24 mouse cellular contexts compared by ENCODE assay signal in genomic region chr9:120438350-120438749, GRCm38 (mm10). TPM values are rescaled to one million over a fixed set of nuclear protein-coding genes. Genes with fewer than 3 reads are reported as not detected.
A peak's percentile ranks its signal among the peaks of the same experiment; 100 is the strongest.
DNase-seq lines count a peak whose midpoint lies in the region; ATAC-seq and TF ChIP-seq lines count a peak whose summit lies in the region.
"Had no signal": no experiment of that assay in that cellular context is flagged by ENCODE, and none has a peak within 500 bp of the region (broad histone marks: within the 10 kb centered on the region; RNA-seq: fewer than 3 reads in every experiment).

No protein-coding gene starts in this region.

- ATAC-seq in forebrain, embryonic 12.5 days (ENCODE audit: low FRiP score): no peak
- no peak for ATAC-seq in forebrain, embryonic 13.5 days
- ATAC-seq in liver, embryonic 14.5 days (ENCODE audit: insufficient read depth): no peak
- no peak for ATAC-seq in forebrain, postnatal 0 days
- ATAC-seq: activated CD4-positive, CD25-positive, alpha-beta regulatory T cell, adult 4 months; CD4-positive, CD25-positive, alpha-beta regulatory T cell, adult 4 months; lung, postnatal 0 days; Patski had no signal

- DNase-seq in liver, embryonic 14.5 days (ENCODE audit: low read depth in 3 of 3, low spot score in 3 of 3): no peak
- DNase-seq in liver (no peak), MEL (ENCODE audit: low read depth, low spot score) (peak; percentile 12)
- DNase-seq in forebrain, postnatal 0 days: no peak
- DNase-seq in layer of hippocampus, postnatal 25 days (ENCODE audit: extremely low spot score in 1 of 2, low spot score in 1 of 2): no peak
- DNase-seq: adrenal gland, adult 8-10 months; cerebellum, adult 18-20 months; cerebellum, postnatal 25 days; heart, postnatal 4 days; kidney, adult 11 months; kidney, postnatal 4 days; liver, embryonic 13.5 days had no signal

- no peaks in the 10 kb centered on the region for H3K36me3 ChIP-seq in forebrain, embryonic 12.5 days (replicated peaks)
- no peaks in the 10 kb centered on the region for H3K36me3 ChIP-seq in forebrain, embryonic 13.5 days (ENCODE audit: poor library complexity, severe bottlenecking)
- no peaks in the 10 kb centered on the region for H3K36me3 ChIP-seq in liver, embryonic 14.5 days (replicated peaks; ENCODE audit: control insufficient read depth, insufficient read depth, low read depth)
- H3K36me3 ChIP-seq in MEL (ENCODE audit: control insufficient read depth in 1 of 2, insufficient read depth in 2 of 2, low read length in 2 of 2): no peaks in the 10 kb centered on the region
- no peaks in the 10 kb centered on the region for H3K36me3 ChIP-seq in forebrain, postnatal 0 days (ENCODE audit: insufficient read depth)
- H3K36me3 ChIP-seq: embryonic facial prominence, embryonic 12.5 days; heart, embryonic 15.5 days; limb, embryonic 12.5 days; liver, embryonic 13.5 days; midbrain, embryonic 12.5 days had no signal

- H3K79me2 ChIP-seq in MEL (ENCODE audit: control insufficient read depth, insufficient read depth, low read length, poor library complexity): no peaks in the 10 kb centered on the region

- peaks cover 20% of the 10 kb centered on the region for H3K4me1 ChIP-seq in forebrain, embryonic 12.5 days
- H3K4me1 ChIP-seq in forebrain, embryonic 13.5 days: peaks cover 27% of the 10 kb centered on the region
- H3K4me1 ChIP-seq in liver, embryonic 14.5 days (replicated peaks; ENCODE audit: control insufficient read depth in 2 of 2, insufficient read depth in 2 of 2, low read length in 1 of 2): no peaks in the 10 kb centered on the region
- no peaks in the 10 kb centered on the region for H3K4me1 ChIP-seq in MEL (ENCODE audit: control insufficient read depth in 1 of 2, insufficient read depth in 2 of 2, low read length in 2 of 2)
- no peaks in the 10 kb centered on the region for H3K4me1 ChIP-seq in forebrain, postnatal 0 days (ENCODE audit: insufficient read depth)
- H3K4me1 ChIP-seq: embryonic facial prominence, embryonic 12.5 days; heart, embryonic 15.5 days; limb, embryonic 12.5 days; liver, embryonic 13.5 days had no signal

- TF ChIP-seq CTCF in liver, embryonic 14.5 days (IDR thresholded peaks at IDR 0.05; ENCODE audit: low read depth): peak; percentile 25; the same call in 1 of the 2 replicates
- TF ChIP-seq CTCF in MEL (IDR thresholded peaks at IDR 0.05 in 2 of 3, conservative IDR thresholded peaks at IDR 0.05 in 1 of 3; ENCODE audit: control insufficient read depth in 1 of 3, insufficient read depth in 1 of 3, low read depth in 2 of 3, low read length in 3 of 3, poor library complexity in 1 of 3, severe bottlenecking in 1 of 3): peak; percentile 11 to 18 (median 15); a peak in 2 of 6 replicates
- TF ChIP-seq CTCF in forebrain, postnatal 0 days (IDR thresholded peaks at IDR 0.05; ENCODE audit: low read depth): peak; percentile 41

- WGBS in forebrain, embryonic 12.5 days: 100% methylated on average over 1 of the region's 1 CpGs
- WGBS in forebrain, embryonic 13.5 days: 96% methylated on average over 1 of the region's 1 CpGs
- WGBS in liver, embryonic 14.5 days (ENCODE audit: insufficient replicate concordance): 71% methylated on average over 1 of the region's 1 CpGs
- WGBS in forebrain, postnatal 0 days: 91% methylated on average over 1 of the region's 1 CpGs

- 0 out of 2 replicates have a peak, but pooled peaks cover 3% of the 10 kb centered on the region for H3K9me3 ChIP-seq in forebrain, embryonic 12.5 days
- H3K9me3 ChIP-seq in forebrain, embryonic 13.5 days (replicated peaks): no peaks in the 10 kb centered on the region
- H3K9me3 ChIP-seq in liver, embryonic 14.5 days (ENCODE audit: control insufficient read depth, low read length): no peaks in the 10 kb centered on the region
- no peaks in the 10 kb centered on the region for H3K9me3 ChIP-seq in MEL (replicated peaks; ENCODE audit: insufficient read depth, low read length)
- H3K9me3 ChIP-seq in forebrain, postnatal 0 days (ENCODE audit: low read length): no peaks in the 10 kb centered on the region
- H3K9me3 ChIP-seq: embryonic facial prominence, embryonic 12.5 days; liver, embryonic 13.5 days had no signal

- no peaks in the 10 kb centered on the region for H3K27me3 ChIP-seq in forebrain, embryonic 12.5 days
- no peaks in the 10 kb centered on the region for H3K27me3 ChIP-seq in forebrain, embryonic 13.5 days
- no peaks in the 10 kb centered on the region for H3K27me3 ChIP-seq in liver, embryonic 14.5 days (ENCODE audit: control insufficient read depth, insufficient read depth, low read length)
- no peaks in the 10 kb centered on the region for H3K27me3 ChIP-seq in MEL (ENCODE audit: control insufficient read depth in 1 of 2, insufficient read depth in 2 of 2, low read length in 2 of 2)
- no peaks in the 10 kb centered on the region for H3K27me3 ChIP-seq in forebrain, postnatal 0 days (ENCODE audit: insufficient read depth, low read length)
- H3K27me3 ChIP-seq: embryonic facial prominence, embryonic 12.5 days; heart, embryonic 15.5 days; limb, embryonic 12.5 days; liver, embryonic 13.5 days had no signal

- no peak overlapping the region for H3K4me3 ChIP-seq in forebrain, embryonic 12.5 days (replicated peaks)
- no peak overlapping the region for H3K4me3 ChIP-seq in forebrain, embryonic 13.5 days
- H3K4me3 ChIP-seq in liver, embryonic 14.5 days (ENCODE audit: insufficient read depth in 1 of 2, low read depth in 2 of 2, low read length in 2 of 2): no peak overlapping the region
- no peak overlapping the region for H3K4me3 ChIP-seq in MEL (ENCODE audit: control insufficient read depth in 1 of 2, insufficient read depth in 1 of 2, low read depth in 2 of 2, low read length in 2 of 2)
- no peak overlapping the region for H3K4me3 ChIP-seq in forebrain, postnatal 0 days (ENCODE audit: low read depth, low read length)
- H3K4me3 ChIP-seq: embryonic facial prominence, embryonic 12.5 days; heart, embryonic 15.5 days; limb, embryonic 12.5 days; liver, embryonic 13.5 days; midbrain, embryonic 12.5 days had no signal

- H3K27ac ChIP-seq in forebrain, embryonic 12.5 days: 0 out of 2 replicates have a peak overlapping the region, but pooled peaks have one; percentile 83
- H3K27ac ChIP-seq in forebrain, embryonic 13.5 days: no peak overlapping the region
- H3K27ac ChIP-seq in liver, embryonic 14.5 days: no peak overlapping the region
- H3K27ac ChIP-seq in MEL (ENCODE audit: control insufficient read depth, low read depth, low read length): no peak overlapping the region
- H3K27ac ChIP-seq in forebrain, postnatal 0 days (ENCODE audit: low read depth, low read length): no peak overlapping the region
- H3K27ac ChIP-seq: embryonic facial prominence, embryonic 12.5 days; heart, embryonic 15.5 days; hindbrain, embryonic 14.5 days; limb, embryonic 12.5 days; liver, embryonic 13.5 days; macrophage; midbrain, embryonic 12.5 days had no signal

- TF ChIP-seq POLR2A in MEL (IDR thresholded peaks at IDR 0.05; ENCODE audit: control insufficient read depth in 1 of 2, insufficient read depth in 1 of 2, low read depth in 1 of 2, low read length in 2 of 2, poor library complexity in 1 of 2): no peak

- H3K4me2 ChIP-seq in forebrain, embryonic 12.5 days: no peak overlapping the region
- no peak overlapping the region for H3K4me2 ChIP-seq in forebrain, embryonic 13.5 days
- no peak overlapping the region for H3K4me2 ChIP-seq in liver, embryonic 14.5 days (ENCODE audit: low read depth)
- H3K4me2 ChIP-seq in forebrain, postnatal 0 days (ENCODE audit: low read depth): no peak overlapping the region
- H3K4me2 ChIP-seq: embryonic facial prominence, embryonic 12.5 days; heart, embryonic 15.5 days; hindbrain, embryonic 14.5 days; limb, embryonic 12.5 days; liver, embryonic 13.5 days; midbrain, embryonic 12.5 days had no signal

- H3K9ac ChIP-seq in forebrain, embryonic 12.5 days: no peak overlapping the region
- H3K9ac ChIP-seq in forebrain, embryonic 13.5 days: no peak overlapping the region
- no peak overlapping the region for H3K9ac ChIP-seq in liver, embryonic 14.5 days (replicated peaks)
- no peak overlapping the region for H3K9ac ChIP-seq in MEL (ENCODE audit: control insufficient read depth, low read depth, low read length, poor library complexity, severe bottlenecking)
- no peak overlapping the region for H3K9ac ChIP-seq in forebrain, postnatal 0 days
- H3K9ac ChIP-seq: embryonic facial prominence, embryonic 12.5 days; heart, embryonic 15.5 days; hindbrain, embryonic 14.5 days; limb, embryonic 12.5 days; liver, embryonic 13.5 days; midbrain, embryonic 12.5 days had no signal

- TF ChIP-seq RAD21 in MEL (IDR thresholded peaks at IDR 0.05; ENCODE audit: low read depth, low read length): no peak

- TF ChIP-seq EP300 in liver, embryonic 14.5 days (IDR thresholded peaks at IDR 0.05; ENCODE audit: low read depth): no peak
- no peak for TF ChIP-seq EP300 in MEL (IDR thresholded peaks at IDR 0.05; ENCODE audit: low read depth in 1 of 2, low read length in 2 of 2)

TF ChIP-seq in MEL, 35 proteins besides CTCF, POLR2A, EP300 and RAD21 (continues in another document):
- no peak for TF ChIP-seq NRF1 (IDR thresholded peaks at IDR 0.05; ENCODE audit: insufficient read depth, low read depth, low read length, poor library complexity, severe bottlenecking)
- no peak for TF ChIP-seq POLR2AphosphoS5 (IDR thresholded peaks at IDR 0.05; ENCODE audit: borderline replicate concordance, low read depth, low read length)
- TF ChIP-seq ELF1 (IDR thresholded peaks at IDR 0.05; ENCODE audit: low read depth, low read length): no peak
- no peak for TF ChIP-seq USF2 (IDR thresholded peaks at IDR 0.05; ENCODE audit: borderline replicate concordance in 1 of 2, insufficient read depth in 1 of 2, low read depth in 1 of 2, low read length in 2 of 2)
- TF ChIP-seq CHD1 (IDR thresholded peaks at IDR 0.05; ENCODE audit: low read depth, low read length): no peak
- no peak for TF ChIP-seq SMC3 (IDR thresholded peaks at IDR 0.05; ENCODE audit: low read depth, low read length)
- TF ChIP-seq RCOR1 (IDR thresholded peaks at IDR 0.05; ENCODE audit: low read depth, low read length): no peak
- no peak for TF ChIP-seq SIN3A (IDR thresholded peaks at IDR 0.05; ENCODE audit: low read length)
- no peak for TF ChIP-seq GATA1 (IDR thresholded peaks at IDR 0.05; ENCODE audit: low read depth, low read length)
- no peak for TF ChIP-seq MAX (IDR thresholded peaks at IDR 0.05; ENCODE audit: low read length)

RNA-seq across cellular contexts. Expression of gene Eif1b, which starts 53.7 kb away (rescaled TPM):
- 407 and 434 TPM in 2 replicates for polyA plus RNA-seq in forebrain, embryonic 12.5 days (2016; fragmentation: Nextera tagmentation; extraction: Ambion mirVana)
- polyA plus RNA-seq in forebrain, embryonic 13.5 days (2015; fragmentation: Nextera tagmentation; extraction: Ambion mirVana): 434 and 500 TPM in 2 replicates
- polyA plus RNA-seq in liver, embryonic 14.5 days (2012; rRNA removed): 20.8 and 30.6 TPM in 2 replicates
- 70.0 and 71.4 TPM in 2 replicates for polyA plus RNA-seq in liver, embryonic 14.5 days (2014; fragmentation: Nextera tagmentation; extraction: Ambion mirVana)
- total RNA-seq in MEL (2012; rRNA removed): 49.8 and 54.3 TPM in 2 replicates
- 100 to 1,000 TPM in 1 of 2 experiments, not detected in 1; 110 TPM for polyA plus RNA-seq in MEL (2012; ENCODE audit: insufficient read depth in 1 of 2, insufficient read length in 2 of 2, low read depth in 1 of 2, low replicate concordance in 2 of 2, missing spikeins in 1 of 2)
- 128 and 168 TPM in 2 replicates for total RNA-seq in forebrain, postnatal 0 days (2014; rRNA removed)
- polyA plus RNA-seq in forebrain, postnatal 0 days (2015; fragmentation: Nextera tagmentation; extraction: Ambion mirVana): 507 and 639 TPM in 2 replicates
- total RNA-seq in layer of hippocampus, postnatal 25 days (2021): 100 to 1,000 TPM; 195 to 213 TPM
